Mouse (Mus musculus) embryonic facial prominence, embryonic 13.5 days (tissue): ENCODE data around the gene Zfp800. TPM values are rescaled to one million over a fixed set of nuclear protein-coding genes. Genes with fewer than 3 reads are reported as not detected.

Experiments used
- polyA plus RNA-seq: library from polyadenylated mRNA; unstranded; fragments of >200 nt; fragmentation: Nextera tagmentation; extraction: Ambion mirVana; gene quantifications from 2 replicates; pipeline ENCODE4 v1.2.1, GENCODE M21; 2015

The Zfp800 gene
- polyA plus RNA-seq, 1 experiment from 2014 or later: 20.4 TPM

Other genes starting within 250 kb of the Zfp800 start
- gene Arf5, start 25.6 kb upstream of the Zfp800 start, polyA plus RNA-seq: 358 and 407 TPM in 2 replicates
- not detected in 2 replicates for gene Fscn3, start 29.8 kb upstream of the Zfp800 start, polyA plus RNA-seq
- 9.9 and 12.2 TPM in 2 replicates for gene Gcc1, start 30.4 kb upstream of the Zfp800 start, polyA plus RNA-seq
- gene Pax4, start 51.3 kb upstream of the Zfp800 start, polyA plus RNA-seq: not detected in 2 replicates
- gene Snd1, start 77.1 kb upstream of the Zfp800 start, polyA plus RNA-seq: 118 and 125 TPM in 2 replicates